Mouse (Mus musculus) megakaryocyte, embryonic 14.5 days (primary cell): ENCODE measurements around the gene Cacna2d4. TPM values are rescaled to one million over a fixed set of nuclear protein-coding genes. Genes with fewer than 3 reads are reported as not detected.

Experiments used
- H3K27me3 ChIP-seq: replicated peaks from 2 replicates; pipeline ENCODE3; 2012; ENCODE audit warnings: inconsistent platforms
- H3K36me3 ChIP-seq: replicated peaks from 2 replicates; pipeline ENCODE3; 2012; ENCODE audit warnings: low read length, inconsistent platforms, mixed read lengths
- H3K4me1 ChIP-seq: 2 replicates; pipeline ENCODE4 v1.6.1; 2012; ENCODE audit warnings: inconsistent platforms
- H3K4me3 ChIP-seq: replicated peaks from 2 replicates; pipeline ENCODE3; 2012; ENCODE audit warnings: moderate library complexity, mild to moderate bottlenecking, inconsistent platforms
- H3K9me3 ChIP-seq: 2 replicates; pipeline ENCODE4 v1.6.1; 2012; ENCODE audit warnings: inconsistent platforms
- FLI1 ChIP-seq: IDR thresholded peaks from 2 replicates; pipeline ENCODE4 v1.6.1; 2012; ENCODE audit warnings: low read length, inconsistent platforms, mixed read lengths
- GATA1 ChIP-seq: IDR thresholded peaks from 3 replicates; pipeline ENCODE4 v1.6.1; 2012; ENCODE audit warnings: mixed read lengths, low read length, inconsistent platforms, borderline replicate concordance
- polyA plus RNA-seq: library from polyadenylated mRNA; stranded (reverse); fragments of >175 nt; gene quantifications from 2 replicates; pipeline ENCODE4 v1.2.3, GENCODE M21; 2012; ENCODE audit warnings: low replicate concordance; ENCODE audit not compliant: insufficient read depth

The Cacna2d4 gene
- polyA plus RNA-seq, 1 experiment, result 0.08 TPM

GRCm38 (mm10) chr6:119219237-119219870 is 17.0 kb upstream of the Cacna2d4 start:
- Histone ChIP-seq H3K4me1 (peaks cover 36% of the 10 kb centered on the region), H3K27me3 (peaks cover 2% of the 10 kb centered on the region), H3K4me3 (no peak overlapping the region), H3K9me3 (no peaks in the 10 kb centered on the region), H3K36me3 (peaks cover 80% of the 10 kb centered on the region)
- TF ChIP-seq GATA1 (no peak), FLI1 (no peak)

- no peak for TF ChIP-seq GATA1
- TF ChIP-seq FLI1, result no peak
- Histone ChIP-seq H3K9me3 (no peaks in the 10 kb centered on the region), H3K4me3 (no peak overlapping the region), H3K36me3 (peaks cover 70% of the 10 kb centered on the region), H3K4me1 (peaks cover 27% of the 10 kb centered on the region), H3K27me3 (peaks cover 10% of the 10 kb centered on the region)
These were observed 16.0 kb upstream of the Cacna2d4 start for GRCm38 (mm10) chr6:119220297-119220696.

- peaks cover 28% of the 10 kb centered on the region for H3K36me3 ChIP-seq
- TF ChIP-seq FLI1, result no peak
- no peak for TF ChIP-seq GATA1
- H3K4me1 ChIP-seq, result peaks cover 22% of the 10 kb centered on the region
- H3K4me3 ChIP-seq, result no peak overlapping the region
- no peaks in the 10 kb centered on the region for H3K9me3 ChIP-seq
- H3K27me3 ChIP-seq, result peaks cover 39% of the 10 kb centered on the region
These were observed 11.7 kb upstream of the Cacna2d4 start for GRCm38 (mm10) chr6:119224451-119225195.

GRCm38 (mm10) chr6:119225226-119225625 is 11.1 kb upstream of the Cacna2d4 start:
- Histone ChIP-seq H3K4me3 (no peak overlapping the region), H3K4me1 (peaks cover 19% of the 10 kb centered on the region), H3K27me3 (peaks cover 41% of the 10 kb centered on the region), H3K36me3 (peaks cover 22% of the 10 kb centered on the region), H3K9me3 (no peaks in the 10 kb centered on the region)
- no peak for TF ChIP-seq GATA1
- no peak for TF ChIP-seq FLI1

- Histone ChIP-seq H3K9me3 (no peaks in the 10 kb centered on the region), H3K27me3 (peaks cover 41% of the 10 kb centered on the region), H3K36me3 (peaks cover 17% of the 10 kb centered on the region), H3K4me3 (no peak overlapping the region), H3K4me1 (peaks cover 19% of the 10 kb centered on the region)
- no peak for TF ChIP-seq GATA1
- TF ChIP-seq FLI1, result no peak
These were observed 10.6 kb upstream of the Cacna2d4 start for GRCm38 (mm10) chr6:119225731-119226130.

- peaks cover 18% of the 10 kb centered on the region for H3K4me1 ChIP-seq
- H3K9me3 ChIP-seq, result no peaks in the 10 kb centered on the region
- peaks cover 43% of the 10 kb centered on the region for H3K27me3 ChIP-seq
- no peak for TF ChIP-seq FLI1
- no peak for TF ChIP-seq GATA1
- peaks cover 5% of the 10 kb centered on the region for H3K36me3 ChIP-seq
- H3K4me3 ChIP-seq, result no peak overlapping the region
These were observed 9.3 kb upstream of the Cacna2d4 start for GRCm38 (mm10) chr6:119227001-119227400.

GRCm38 (mm10) chr6:119228861-119229603 is 7.3 kb upstream of the Cacna2d4 start:
- no peak for TF ChIP-seq FLI1
- TF ChIP-seq GATA1, result no peak
- Histone ChIP-seq H3K27me3 (peaks cover 45% of the 10 kb centered on the region), H3K4me1 (peaks cover 12% of the 10 kb centered on the region)

GRCm38 (mm10) chr6:119233066-119233465 is 3.3 kb upstream of the Cacna2d4 start:
- Histone ChIP-seq H3K9me3 (no peaks in the 10 kb centered on the region), H3K36me3 (no peaks in the 10 kb centered on the region), H3K4me1 (peaks cover 8% of the 10 kb centered on the region), H3K27me3 (peaks cover 42% of the 10 kb centered on the region), H3K4me3 (no peak overlapping the region)
- no peak for TF ChIP-seq FLI1
- TF ChIP-seq GATA1, result no peak

More at GRCm38 (mm10) chr6:119228861-119229603, 7.3 kb upstream of the Cacna2d4 start:
- Histone ChIP-seq H3K4me3 (no peak overlapping the region), H3K36me3 (no peaks in the 10 kb centered on the region), H3K9me3 (no peaks in the 10 kb centered on the region)

- Histone ChIP-seq H3K4me1 (peaks cover 6% of the 10 kb centered on the region), H3K27me3 (peaks cover 47% of the 10 kb centered on the region), H3K4me3 (no peak overlapping the region), H3K36me3 (no peaks in the 10 kb centered on the region), H3K9me3 (no peaks in the 10 kb centered on the region)
- TF ChIP-seq FLI1, result no peak
- TF ChIP-seq GATA1, result no peak
These were observed 885 bp upstream of the Cacna2d4 start for GRCm38 (mm10) chr6:119235441-119235840.

GRCm38 (mm10) chr6:119237427-119237989 is 1.2 kb downstream of the Cacna2d4 start:
- TF ChIP-seq GATA1 (no peak), FLI1 (no peak)
- Histone ChIP-seq H3K27me3 (peaks cover 63% of the 10 kb centered on the region), H3K4me3 (no peak overlapping the region), H3K36me3 (no peaks in the 10 kb centered on the region), H3K4me1 (peaks cover 6% of the 10 kb centered on the region), H3K9me3 (peaks cover 2% of the 10 kb centered on the region; the same call in 1 of the 2 replicates)
